Mouse (Mus musculus) lung, postnatal 0 days (tissue): ENCODE results near the gene Olfr313.

Experiments used
- CTCF ChIP-seq: IDR thresholded peaks from 2 replicates; pipeline ENCODE4 v1.5.1; 2016; ENCODE audit warnings: antibody characterized with exemption, mild to moderate bottlenecking
- EP300 ChIP-seq: IDR thresholded peaks from 2 replicates; pipeline ENCODE4 v1.6.1; 2016; ENCODE audit warnings: antibody characterized with exemption, mild to moderate bottlenecking, control low read depth

DNA sequence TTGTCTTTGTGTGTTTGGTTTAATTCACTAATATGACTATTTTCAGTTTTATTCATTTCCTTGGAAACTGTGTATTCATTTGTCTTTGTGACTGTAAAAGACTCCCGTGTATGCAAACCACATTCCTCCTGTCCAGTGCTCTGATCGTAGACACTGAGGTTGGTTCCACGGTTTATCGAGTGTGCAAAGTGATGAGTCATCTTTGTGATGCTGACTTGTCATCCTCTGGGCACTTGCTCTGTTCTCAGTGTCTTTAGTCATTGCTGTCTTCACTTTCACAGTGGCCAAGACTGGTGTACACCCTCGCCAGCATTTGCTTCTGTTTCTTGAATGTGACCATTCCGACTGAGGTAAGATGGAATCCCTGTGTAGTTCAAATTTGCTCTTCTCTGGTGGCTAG lies 24.2 kb upstream of the Olfr313 start:
- TF ChIP-seq CTCF (no peak), EP300 (no peak)
